Mouse (Mus musculus): ENCODE results near the gene Nrros. TPM values are rescaled to one million over a fixed set of nuclear protein-coding genes. Genes with fewer than 3 reads are reported as not detected.

The Nrros gene
- polyA plus RNA-seq, 1 experiment, result 50.5 TPM

- WGBS, result 83% methylated on average over 2 of the region's 2 CpGs
These were observed 8.0 kb downstream of the Nrros start for GRCm38 (mm10) chr16:32157369-32157768.

DNA sequence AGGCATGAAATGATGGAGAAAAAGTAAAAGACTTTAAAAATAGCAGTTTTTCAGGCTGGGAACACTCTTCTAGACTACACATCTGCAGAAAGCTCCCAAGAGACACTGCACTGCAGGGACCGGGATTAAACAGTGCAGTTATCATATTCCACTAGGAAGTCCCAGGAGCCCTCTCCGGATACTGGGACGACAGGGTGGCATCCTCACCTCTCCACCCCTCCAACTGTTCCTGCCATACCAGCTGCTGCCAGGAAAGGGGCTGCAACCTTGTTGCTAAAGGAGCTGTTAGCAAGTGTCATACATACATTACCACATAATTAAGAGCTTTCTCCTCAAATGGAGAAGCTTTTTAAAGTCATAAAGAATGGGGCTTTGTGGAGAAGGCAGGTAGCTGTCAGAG is 8.7 kb downstream of the Nrros start:
- no peak for TF ChIP-seq POLR2A (IDR thresholded peaks at IDR 0.05; ENCODE audit: borderline replicate concordance, control insufficient read depth, low read depth, low read length)
- 74% methylated on average over 3 of the region's 3 CpGs for WGBS
- Histone ChIP-seq H3K4me1 (ENCODE audit: control insufficient read depth, insufficient read depth, low read length) (peaks cover 3% of the 10 kb centered on the region; the same call in 1 of the 2 replicates), H3K27ac (ENCODE audit: control insufficient read depth, insufficient read depth, low read depth, low read length, poor library complexity) (no peak overlapping the region), H3K4me3 (replicated peaks; ENCODE audit: control insufficient read depth, low read depth, low read length) (no peak overlapping the region)

More at GRCm38 (mm10) chr16:32157369-32157768, 8.0 kb downstream of the Nrros start:
- Histone ChIP-seq H3K27ac (ENCODE audit: control insufficient read depth, insufficient read depth, low read depth, low read length, poor library complexity) (no peak overlapping the region; the same call in 1 of the 2 replicates), H3K4me3 (replicated peaks; ENCODE audit: control insufficient read depth, low read depth, low read length) (no peak overlapping the region), H3K4me1 (ENCODE audit: control insufficient read depth, insufficient read depth, low read length) (peaks cover 3% of the 10 kb centered on the region; the same call in 1 of the 2 replicates)
- no peak for TF ChIP-seq CTCF (IDR thresholded peaks at IDR 0.05; ENCODE audit: control insufficient read depth, insufficient read depth, low read length)
- TF ChIP-seq POLR2A (IDR thresholded peaks at IDR 0.05; ENCODE audit: borderline replicate concordance, control insufficient read depth, low read depth, low read length), result no peak

DNA sequence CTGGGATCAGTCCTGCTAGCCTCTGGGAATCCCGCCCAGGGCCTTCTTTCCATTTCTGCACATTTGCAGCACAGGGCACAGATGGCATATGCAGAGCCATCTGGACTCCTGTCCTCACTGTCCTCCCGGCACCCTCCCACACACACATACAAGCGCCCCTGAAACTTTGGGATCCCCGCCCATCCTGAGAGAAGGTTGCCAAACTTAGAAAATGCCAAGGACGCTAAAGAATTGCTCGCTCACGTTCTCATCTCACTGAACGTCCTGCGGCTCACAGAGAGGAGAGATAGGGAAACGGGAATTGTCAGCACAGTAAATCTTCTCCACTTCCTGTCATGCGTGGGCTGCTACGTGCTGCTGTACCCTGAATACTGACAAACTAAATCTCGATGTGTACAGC is 11.0 kb downstream of the Nrros start:
- TF ChIP-seq CTCF (IDR thresholded peaks at IDR 0.05; ENCODE audit: control insufficient read depth, insufficient read depth, low read length) (no peak), POLR2A (IDR thresholded peaks at IDR 0.05; ENCODE audit: borderline replicate concordance, control insufficient read depth, low read depth, low read length) (no peak)
- WGBS, result 68% methylated on average over 13 of the region's 13 CpGs
- peaks cover 2% of the 10 kb centered on the region; the same call in 1 of the 2 replicates for H3K4me1 ChIP-seq (ENCODE audit: control insufficient read depth, insufficient read depth, low read length)
- no peak overlapping the region for H3K27ac ChIP-seq (ENCODE audit: control insufficient read depth, insufficient read depth, low read depth, low read length, poor library complexity)
- H3K4me3 ChIP-seq (replicated peaks; ENCODE audit: control insufficient read depth, low read depth, low read length), result no peak overlapping the region

- Histone ChIP-seq H3K4me3 (replicated peaks; ENCODE audit: control insufficient read depth, low read depth, low read length) (no peak overlapping the region), H3K27ac (ENCODE audit: control insufficient read depth, insufficient read depth, low read depth, low read length, poor library complexity) (no peak overlapping the region), H3K4me1 (ENCODE audit: control insufficient read depth, insufficient read depth, low read length) (peaks cover 2% of the 10 kb centered on the region; the same call in 1 of the 2 replicates)
- WGBS, result 75% methylated on average over 1 of the region's 1 CpGs
- TF ChIP-seq CTCF (IDR thresholded peaks at IDR 0.05; ENCODE audit: control insufficient read depth, insufficient read depth, low read length), result no peak
- TF ChIP-seq POLR2A (IDR thresholded peaks at IDR 0.05; ENCODE audit: borderline replicate concordance, control insufficient read depth, low read depth, low read length), result no peak
These were observed 11.4 kb downstream of the Nrros start for GRCm38 (mm10) chr16:32153976-32154375.

- WGBS, result 67% methylated on average over 11 of the region's 13 CpGs
- Histone ChIP-seq H3K4me1 (ENCODE audit: control insufficient read depth, insufficient read depth, low read length) (no peaks in the 10 kb centered on the region), H3K27ac (ENCODE audit: control insufficient read depth, insufficient read depth, low read depth, low read length, poor library complexity) (no peak overlapping the region; the same call in 1 of the 2 replicates), H3K4me3 (replicated peaks; ENCODE audit: control insufficient read depth, low read depth, low read length) (no peak overlapping the region)
- TF ChIP-seq CTCF (IDR thresholded peaks at IDR 0.05; ENCODE audit: control insufficient read depth, insufficient read depth, low read length) (no peak), POLR2A (IDR thresholded peaks at IDR 0.05; ENCODE audit: borderline replicate concordance, control insufficient read depth, low read depth, low read length) (no peak)
These were observed 17.7 kb downstream of the Nrros start for GRCm38 (mm10) chr16:32147589-32148207.

- TF ChIP-seq POLR2A (IDR thresholded peaks at IDR 0.05; ENCODE audit: borderline replicate concordance, control insufficient read depth, low read depth, low read length) (no peak), CTCF (IDR thresholded peaks at IDR 0.05; ENCODE audit: control insufficient read depth, insufficient read depth, low read length) (no peak)
- Histone ChIP-seq H3K4me3 (replicated peaks; ENCODE audit: control insufficient read depth, low read depth, low read length) (no peak overlapping the region), H3K27ac (ENCODE audit: control insufficient read depth, insufficient read depth, low read depth, low read length, poor library complexity) (no peak overlapping the region; the same call in 1 of the 2 replicates), H3K4me1 (ENCODE audit: control insufficient read depth, insufficient read depth, low read length) (no peaks in the 10 kb centered on the region)
- WGBS, result 86% methylated on average over 17 of the region's 17 CpGs
These were observed 20.8 kb downstream of the Nrros start for GRCm38 (mm10) chr16:32144592-32144991.

- no peak for TF ChIP-seq CTCF (IDR thresholded peaks at IDR 0.05; ENCODE audit: control insufficient read depth, insufficient read depth, low read length)
- no peak for TF ChIP-seq POLR2A (IDR thresholded peaks at IDR 0.05; ENCODE audit: borderline replicate concordance, control insufficient read depth, low read depth, low read length)
- H3K4me1 ChIP-seq (ENCODE audit: control insufficient read depth, insufficient read depth, low read length), result no peaks in the 10 kb centered on the region
- H3K27ac ChIP-seq (ENCODE audit: control insufficient read depth, insufficient read depth, low read depth, low read length, poor library complexity), result no peak overlapping the region
- no peak overlapping the region for H3K4me3 ChIP-seq (replicated peaks; ENCODE audit: control insufficient read depth, low read depth, low read length)
- 94% methylated on average over 15 of the region's 15 CpGs for WGBS
These were observed 21.6 kb downstream of the Nrros start for GRCm38 (mm10) chr16:32143766-32144165.

GRCm38 (mm10) chr16:32138954-32139353 is 26.4 kb downstream of the Nrros start:
- 95% methylated on average over 1 of the region's 1 CpGs for WGBS
- TF ChIP-seq POLR2A (IDR thresholded peaks at IDR 0.05; ENCODE audit: borderline replicate concordance, control insufficient read depth, low read depth, low read length) (no peak), CTCF (IDR thresholded peaks at IDR 0.05; ENCODE audit: control insufficient read depth, insufficient read depth, low read length) (no peak)
- H3K4me3 ChIP-seq (replicated peaks; ENCODE audit: control insufficient read depth, low read depth, low read length), result no peak overlapping the region
- H3K27ac ChIP-seq (ENCODE audit: control insufficient read depth, insufficient read depth, low read depth, low read length, poor library complexity), result no peak overlapping the region
- no peaks in the 10 kb centered on the region for H3K4me1 ChIP-seq (ENCODE audit: control insufficient read depth, insufficient read depth, low read length)

Measured in bone marrow, adult 2 months (tissue).